Mouse (Mus musculus): ENCODE data around the gene Spats2.
"Not testable (repeated sequence)": the region's sequence is repeated elsewhere in the genome, so short reads cannot be mapped to it uniquely, and the experiment has no call there.

Gene Spats2

DNA sequence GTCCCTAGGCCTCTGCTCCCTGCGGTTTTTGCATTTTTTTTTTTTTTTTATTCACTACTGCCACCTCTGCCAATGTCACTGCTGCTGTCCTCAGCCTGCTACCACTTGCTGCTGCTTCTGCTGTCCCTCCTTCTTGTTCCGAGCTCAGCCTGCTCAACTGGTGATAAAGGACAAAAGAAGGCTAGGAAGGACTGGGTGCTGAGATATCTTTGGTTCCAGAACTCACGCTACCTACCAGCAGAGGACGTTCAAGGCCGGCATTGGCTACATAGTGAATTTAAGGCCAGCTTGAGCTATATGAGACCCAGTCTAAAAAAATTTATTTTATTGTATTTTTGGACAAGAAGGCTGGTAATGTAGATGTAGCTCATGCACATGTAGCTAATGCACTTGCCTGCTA lies 12.7 kb downstream of the Spats2 start:
- in situ Hi-C loops (cut with MboI, MseI): no loop called here

DNA sequence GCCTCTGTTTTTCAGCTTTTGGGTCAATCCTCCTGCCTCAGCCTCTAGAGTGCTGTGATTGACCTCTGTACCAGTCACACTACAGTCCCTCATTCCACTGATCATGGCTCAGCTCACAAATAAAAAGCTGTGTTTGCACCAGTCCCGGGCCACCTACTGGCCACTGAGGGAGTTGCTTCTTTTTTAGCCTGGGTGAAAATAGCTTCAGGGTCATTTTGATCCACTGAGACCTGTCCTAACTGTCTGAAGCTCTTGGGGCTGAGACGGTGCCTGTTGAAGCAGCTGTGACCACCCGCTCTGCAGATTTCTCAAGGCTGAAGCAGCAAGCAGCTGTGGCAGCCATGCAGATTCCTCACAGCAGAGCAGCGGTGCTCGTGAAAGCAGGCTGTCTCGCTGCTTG lies 14.0 kb downstream of the Spats2 start:
- in situ Hi-C loops (cut with MboI, MseI): no loop called here

DNA sequence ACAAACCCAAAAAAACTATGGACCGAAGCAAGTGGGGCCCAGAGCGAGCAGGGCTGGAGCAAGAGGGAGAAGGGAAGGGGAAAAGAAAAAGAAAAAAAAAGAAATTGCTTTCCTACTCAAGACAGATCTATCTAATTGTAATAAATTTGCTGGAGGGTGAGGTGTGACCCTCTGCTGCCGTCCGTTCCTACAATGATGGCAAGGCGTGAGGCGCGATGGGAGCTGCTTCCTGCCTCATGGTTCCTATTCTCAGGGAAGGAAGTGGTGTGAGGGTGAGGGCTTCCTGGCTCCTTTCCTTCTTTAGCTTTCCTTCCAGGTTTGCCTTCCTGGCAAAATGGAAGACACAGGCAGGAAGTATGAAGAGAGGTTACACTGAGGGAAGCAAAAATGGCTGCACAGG lies 24.8 kb downstream of the Spats2 start:
- in situ Hi-C loops (cut with MboI, MseI): no loop called here

DNA sequence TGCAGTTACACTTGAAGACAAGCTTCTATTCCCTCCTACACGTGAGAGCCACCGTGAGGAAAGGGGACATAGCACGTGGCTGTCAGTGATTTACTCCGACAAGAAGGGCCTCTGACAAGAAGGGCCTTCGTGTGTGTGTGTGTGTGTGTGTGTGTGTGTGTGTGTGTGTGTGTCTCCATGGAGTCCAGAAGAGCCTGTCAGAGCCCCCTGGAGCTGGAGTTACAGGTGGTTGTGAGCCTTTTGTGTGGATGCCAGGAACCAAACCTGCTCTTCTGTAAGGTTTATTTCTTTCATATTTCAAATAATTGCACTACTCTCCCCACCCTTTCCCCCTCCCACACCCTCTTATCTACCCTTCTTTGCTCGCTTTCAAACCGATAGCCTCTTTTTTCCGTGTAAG lies 25.6 kb downstream of the Spats2 start:
- in situ Hi-C loops (cut with MboI, MseI): no loop called here

DNA sequence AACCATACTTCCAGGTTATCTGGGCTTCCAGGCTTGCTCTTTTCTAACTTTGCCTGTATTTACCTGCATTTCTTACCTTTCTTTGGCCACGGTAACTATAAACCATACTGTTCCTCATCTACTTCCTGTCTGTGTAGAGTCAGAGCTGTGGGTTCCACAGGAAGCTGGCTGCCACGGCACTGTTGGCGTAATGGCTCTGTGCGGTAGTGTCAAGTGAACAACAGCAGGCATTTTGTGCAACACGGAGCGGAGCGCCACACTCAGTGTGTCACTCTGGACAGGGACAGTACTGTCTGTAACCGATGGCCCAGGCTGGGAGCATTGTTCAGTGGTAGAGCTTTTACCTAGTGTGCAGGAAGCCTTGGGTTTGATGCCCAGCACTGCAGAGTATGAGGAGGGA lies 27.8 kb downstream of the Spats2 start:
- in situ Hi-C loops (cut with MboI, MseI): no loop called here

DNA sequence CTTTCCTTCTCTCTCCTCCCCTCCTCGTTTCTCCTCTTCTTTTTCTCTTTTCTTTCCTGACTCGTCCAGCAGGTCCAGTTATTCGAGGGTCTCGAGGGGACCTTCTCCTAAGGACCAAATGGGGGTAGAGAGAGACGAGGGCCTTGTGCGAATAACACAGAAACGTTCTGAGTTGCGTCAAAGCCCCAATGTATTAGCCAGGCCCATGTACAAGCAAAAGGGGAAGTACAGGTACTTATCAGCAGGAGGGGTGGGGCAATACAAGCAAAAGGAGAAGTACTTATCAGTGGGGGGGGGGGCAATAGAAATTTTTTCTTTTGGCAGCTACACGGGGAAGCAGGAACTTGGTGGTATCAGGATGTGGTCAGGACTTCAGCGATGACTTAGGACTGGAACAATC lies 28.8 kb downstream of the Spats2 start:
- in situ Hi-C loops (cut with MboI, MseI): not testable (repeated sequence)

DNA sequence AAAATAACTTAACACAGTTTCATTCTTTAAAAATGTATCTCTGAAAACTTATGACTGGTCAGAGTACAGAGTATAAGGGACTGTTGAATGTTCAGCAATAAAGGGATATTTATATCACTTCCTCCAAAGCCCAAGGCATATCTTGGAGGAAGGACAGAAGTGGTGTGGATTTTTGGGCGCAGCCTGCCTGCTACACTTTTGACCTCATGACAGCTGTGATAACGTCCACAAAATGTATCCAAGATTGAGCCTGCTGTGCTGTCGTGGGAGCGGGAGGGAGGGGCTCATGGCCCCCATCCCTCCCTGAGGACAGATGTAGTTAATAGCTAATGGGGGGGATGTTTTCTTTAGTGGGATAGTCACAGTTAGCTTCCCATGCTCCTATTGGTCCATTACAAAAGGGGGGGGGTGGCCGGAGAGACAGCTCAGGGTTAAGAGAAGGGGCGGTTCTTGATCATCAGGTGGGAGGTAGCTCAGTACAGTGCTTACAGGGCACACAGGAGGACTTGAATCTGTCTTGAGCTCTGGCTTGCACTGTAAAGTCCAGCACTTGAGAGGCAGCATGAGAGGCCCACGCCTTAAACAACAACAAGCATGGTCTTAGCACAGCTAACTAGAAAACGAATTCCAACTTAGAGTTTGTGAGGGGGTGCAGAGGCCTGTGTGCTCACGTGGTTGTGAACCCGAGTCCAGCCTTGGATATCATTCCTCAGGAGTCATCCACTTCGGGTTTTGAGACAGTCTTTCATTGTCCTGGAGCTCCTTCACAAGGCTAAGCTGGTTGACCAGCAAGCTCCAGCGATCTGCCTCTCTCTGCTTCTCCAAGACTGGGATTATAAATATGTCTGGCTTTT lies 38.0 kb downstream of the Spats2 start:
- in situ Hi-C loops (cut with MboI, MseI): no loop called here

- in situ Hi-C loops (cut with MboI, MseI): no loop called here
Observed at GRCm38 (mm10) chr15:99172131-99172530, 46.4 kb downstream of the Spats2 start.

GRCm38 (mm10) chr15:99179639-99180038 lies 53.9 kb downstream of the Spats2 start:
- in situ Hi-C loops (cut with MboI, MseI): no loop called here

- in situ Hi-C loops (cut with MboI, MseI): no loop called here
Observed at GRCm38 (mm10) chr15:99184217-99184914, 58.6 kb downstream of the Spats2 start.

GRCm38 (mm10) chr15:99194358-99194757 lies 68.6 kb downstream of the Spats2 start:
- in situ Hi-C loops (cut with MboI, MseI): no loop called here

- in situ Hi-C loops (cut with MboI, MseI): no loop called here
Observed at GRCm38 (mm10) chr15:99195043-99195442, 69.3 kb downstream of the Spats2 start.

- in situ Hi-C loops (cut with MboI, MseI): no loop called here
Observed at GRCm38 (mm10) chr15:99198761-99199160, 73.0 kb downstream of the Spats2 start.

DNA sequence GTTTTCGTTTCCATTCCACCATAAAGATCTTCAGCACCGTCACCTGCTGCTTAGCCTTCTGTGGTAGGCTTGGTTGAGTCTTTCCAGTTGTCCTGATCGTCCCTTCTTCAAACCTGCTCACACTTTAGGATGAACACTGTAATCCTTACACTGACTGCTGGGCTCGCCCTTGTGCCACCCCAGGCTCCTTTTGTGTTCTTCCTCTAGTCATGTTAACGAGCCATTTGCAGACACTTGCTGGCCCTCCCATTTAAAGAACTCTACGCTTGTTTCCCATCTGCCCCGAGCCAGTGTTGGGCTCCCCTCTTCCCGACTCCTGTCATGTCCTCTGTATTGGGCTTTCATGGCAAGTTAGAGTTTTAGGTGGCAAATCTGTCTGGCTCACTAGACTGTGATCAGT lies 80.2 kb downstream of the Spats2 start:
- in situ Hi-C loops (cut with MboI, MseI): no loop called here

GRCm38 (mm10) chr15:99213183-99213582 lies 87.5 kb downstream of the Spats2 start:
- in situ Hi-C loops (cut with MboI, MseI): no loop called here

DNA sequence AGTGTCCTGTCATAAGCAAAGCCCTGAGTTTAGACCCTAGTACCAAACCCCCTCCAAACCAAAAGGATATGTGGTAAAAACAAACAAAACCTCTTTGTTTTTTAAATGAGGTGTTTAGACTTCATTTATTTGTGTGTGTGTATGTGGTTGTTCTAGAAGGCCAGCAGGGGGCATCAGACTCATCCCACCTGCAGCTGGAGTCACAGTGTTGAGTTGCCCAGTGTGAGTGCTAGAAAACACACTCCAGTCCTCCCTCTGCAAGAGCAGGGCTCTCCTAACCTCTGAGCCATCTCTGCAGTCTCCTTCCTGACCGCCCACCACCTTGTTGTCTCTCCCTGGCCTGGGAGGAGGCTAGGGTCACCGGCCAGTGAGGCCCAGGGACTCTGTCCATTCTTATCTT lies 89.2 kb downstream of the Spats2 start:
- in situ Hi-C loops (cut with MboI, MseI): no loop called here

GRCm38 (mm10) chr15:99215741-99216463 lies 90.2 kb downstream of the Spats2 start:
- in situ Hi-C loops (cut with MboI, MseI): no loop called here

DNA sequence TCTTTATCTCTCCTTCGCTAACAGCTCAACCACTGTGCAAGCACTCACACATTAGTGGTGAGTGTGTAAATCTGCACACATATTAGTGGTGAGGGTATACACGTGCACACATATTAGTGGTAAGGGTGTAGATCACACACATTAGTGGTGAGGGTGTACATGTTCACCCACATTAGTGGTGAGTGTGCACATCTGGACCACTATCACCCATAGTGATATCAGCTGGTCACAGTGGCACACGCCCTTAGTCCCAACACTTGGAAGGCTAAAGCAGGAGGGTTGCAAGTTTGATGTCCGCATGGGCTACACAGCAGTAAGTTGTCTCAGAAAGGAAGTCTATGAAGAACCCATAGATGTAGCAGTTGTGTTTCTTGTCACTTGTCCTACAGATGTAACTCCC lies 91.9 kb downstream of the Spats2 start:
- in situ Hi-C loops (cut with MboI, MseI): no loop called here

GRCm38 (mm10) chr15:99221315-99221952 lies 95.7 kb downstream of the Spats2 start:
- in situ Hi-C loops (cut with MboI, MseI): no loop called here

- in situ Hi-C loops (cut with MboI, MseI): no loop called here
Observed at GRCm38 (mm10) chr15:99222794-99223584, 97.3 kb downstream of the Spats2 start.

GRCm38 (mm10) chr15:99223585-99224207 lies 98.0 kb downstream of the Spats2 start:
- in situ Hi-C loops (cut with MboI, MseI): no loop called here

All from regulatory T cell (primary cell).